Mouse (Mus musculus) heart, postnatal 0 days (tissue): ENCODE results near the gene D630045J12Rik. TPM values are rescaled to one million over a fixed set of nuclear protein-coding genes. Genes with fewer than 3 reads are reported as not detected.

Experiments used
- ATAC-seq: fragments of 200-750 bp; cut with Nextera tagmentation; 2 replicates; pipeline ENCODE4 v1.8.0; 2017; ENCODE audit warnings: low read depth, moderate number of reproducible peaks, moderate library complexity; ENCODE audit not compliant: insufficient read depth
- DNase-seq: peaks from one replicate; pipeline ENCODE4 v3.0.0-alpha.2; 2016; ENCODE audit warnings: low spot score
- H3K27ac ChIP-seq: fragments of 300-500 bp; sonication (generic); 2 replicates; pipeline ENCODE4 v1.5.1; 2014; ENCODE audit warnings: low read depth, mild to moderate bottlenecking
- H3K27me3 ChIP-seq: fragments of 300-500 bp; sonication (generic); 2 replicates; pipeline ENCODE4 v1.6.1; 2014; ENCODE audit warnings: low read length, mixed read lengths; ENCODE audit not compliant: control insufficient read depth, insufficient read depth
- H3K36me3 ChIP-seq: fragments of 300-500 bp; sonication (generic); replicated peaks from 2 replicates; pipeline ENCODE4 v1.6.1; 2014; ENCODE audit warnings: low read length, mixed read lengths; ENCODE audit not compliant: control insufficient read depth, insufficient read depth
- H3K4me1 ChIP-seq: fragments of 300-500 bp; sonication (generic); 2 replicates; pipeline ENCODE4 v1.6.1; 2014; ENCODE audit warnings: antibody characterized with exemption; ENCODE audit not compliant: control insufficient read depth, insufficient read depth
- H3K4me2 ChIP-seq: fragments of 300-500 bp; sonication (generic); 2 replicates; pipeline ENCODE4 v1.6.1; 2014; ENCODE audit warnings: low read depth, mild to moderate bottlenecking, low read length, moderate library complexity
- H3K4me3 ChIP-seq: fragments of 300-500 bp; sonication (generic); 2 replicates; pipeline ENCODE4 v1.5.1; 2014; ENCODE audit warnings: low read depth, low read length
- H3K9ac ChIP-seq: fragments of 300-500 bp; sonication (generic); replicated peaks from 2 replicates; pipeline ENCODE4 v1.6.1; 2014; ENCODE audit warnings: low read depth, low read length, mixed read lengths
- H3K9me3 ChIP-seq: fragments of 300-500 bp; sonication (generic); replicated peaks from 2 replicates; pipeline ENCODE4 v1.6.1; 2016; ENCODE audit warnings: low read length; ENCODE audit not compliant: control insufficient read depth
- CTCF ChIP-seq: IDR thresholded peaks from 2 replicates; pipeline ENCODE4 v1.5.1; 2016; ENCODE audit warnings: antibody characterized with exemption, control low read depth, low read depth
- EP300 ChIP-seq: IDR thresholded peaks from 2 replicates; pipeline ENCODE4 v1.6.1; 2016; ENCODE audit warnings: antibody characterized with exemption, low read depth
- WGBS: fragments of 180-500 bp; shearing (Covaris S2); extraction: QIAGEN DNeasy Blood & Tissue Kit; methylation state at CpG from one replicate; pipeline ENCODE4 v1.1.7; 2014; 5-methylcytosine and 5-hydroxymethylcytosine counted together
- polyA plus RNA-seq: library from polyadenylated mRNA; unstranded; fragments of >200 nt; fragmentation: Nextera tagmentation; extraction: Ambion mirVana; gene quantifications from 2 replicates; pipeline ENCODE4 v1.2.1, GENCODE M21; 2015
- total RNA-seq: library from RNA; depleted of rRNA; stranded (reverse); fragments of >200 nt; gene quantifications from 2 replicates; pipeline ENCODE4 v1.2.3, GENCODE M21; 2014; ENCODE audit warnings: low replicate concordance

D630045J12Rik gene
- total and polyA plus RNA-seq, 2 experiments from 2014 or later, result 0.29 to 2.8 TPM

GRCm38 (mm10) chr6:38231994-38232393, 21.8 kb downstream of the D630045J12Rik start:
- Histone ChIP-seq H3K4me3 (no peak overlapping the region), H3K9ac (no peak overlapping the region), H3K36me3 (no peaks in the 10 kb centered on the region), H3K4me2 (no peak overlapping the region), H3K4me1 (no peaks in the 10 kb centered on the region), H3K27ac (no peak overlapping the region), H3K27me3 (no peaks in the 10 kb centered on the region), H3K9me3 (0 out of 2 replicates have a peak, but pooled peaks cover 4% of the 10 kb centered on the region)
- ATAC-seq, result no peak; the same call in 1 of the 2 replicates
- DNase-seq, result no peak
- no peak for TF ChIP-seq CTCF
- no peak for TF ChIP-seq EP300
- WGBS, result 50% methylated on average over 4 of the region's 4 CpGs

GRCm38 (mm10) chr6:38224079-38224478, 29.7 kb downstream of the D630045J12Rik start:
- no peaks in the 10 kb centered on the region for H3K4me1 ChIP-seq
- no peak for DNase-seq
- no peak overlapping the region for H3K9ac ChIP-seq
- no peak; the same call in 1 of the 2 replicates for ATAC-seq
- H3K9me3 ChIP-seq, result 0 out of 2 replicates have a peak, but pooled peaks cover 4% of the 10 kb centered on the region
- WGBS, result 73% methylated on average over 1 of the region's 1 CpGs
- H3K36me3 ChIP-seq, result no peaks in the 10 kb centered on the region
- TF ChIP-seq EP300, result no peak
- no peak for TF ChIP-seq CTCF
- no peak overlapping the region for H3K27ac ChIP-seq
- no peaks in the 10 kb centered on the region for H3K27me3 ChIP-seq
- H3K4me2 ChIP-seq, result no peak overlapping the region
- no peak overlapping the region for H3K4me3 ChIP-seq

DNA sequence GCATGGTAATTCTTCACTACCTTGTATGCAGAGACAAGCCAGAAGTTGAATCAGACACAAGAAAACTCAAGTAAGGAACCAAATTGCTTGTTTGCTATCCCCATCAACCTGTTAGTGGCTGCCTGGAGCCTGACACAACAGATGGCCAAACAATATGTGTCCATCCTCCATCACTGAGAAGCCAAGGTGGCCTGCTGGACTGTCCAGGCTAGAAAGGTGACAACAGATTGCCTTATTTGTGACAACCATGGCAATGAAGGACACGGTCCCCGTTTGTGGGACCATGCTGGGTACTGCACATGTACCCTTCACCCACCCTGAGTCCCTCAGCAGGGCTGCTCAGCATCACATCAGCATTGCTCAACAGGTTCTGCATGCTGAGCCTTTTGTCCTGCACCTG, 34.5 kb downstream of the D630045J12Rik start:
- Histone ChIP-seq H3K36me3 (no peaks in the 10 kb centered on the region), H3K4me3 (no peak overlapping the region), H3K4me1 (no peaks in the 10 kb centered on the region), H3K9me3 (no peaks in the 10 kb centered on the region), H3K9ac (no peak overlapping the region), H3K4me2 (no peak overlapping the region), H3K27me3 (no peaks in the 10 kb centered on the region), H3K27ac (no peak overlapping the region)
- DNase-seq (no peak), ATAC-seq (no peak)
- WGBS, result 89% methylated on average over 2 of the region's 2 CpGs
- TF ChIP-seq CTCF (no peak), EP300 (no peak)

DNA sequence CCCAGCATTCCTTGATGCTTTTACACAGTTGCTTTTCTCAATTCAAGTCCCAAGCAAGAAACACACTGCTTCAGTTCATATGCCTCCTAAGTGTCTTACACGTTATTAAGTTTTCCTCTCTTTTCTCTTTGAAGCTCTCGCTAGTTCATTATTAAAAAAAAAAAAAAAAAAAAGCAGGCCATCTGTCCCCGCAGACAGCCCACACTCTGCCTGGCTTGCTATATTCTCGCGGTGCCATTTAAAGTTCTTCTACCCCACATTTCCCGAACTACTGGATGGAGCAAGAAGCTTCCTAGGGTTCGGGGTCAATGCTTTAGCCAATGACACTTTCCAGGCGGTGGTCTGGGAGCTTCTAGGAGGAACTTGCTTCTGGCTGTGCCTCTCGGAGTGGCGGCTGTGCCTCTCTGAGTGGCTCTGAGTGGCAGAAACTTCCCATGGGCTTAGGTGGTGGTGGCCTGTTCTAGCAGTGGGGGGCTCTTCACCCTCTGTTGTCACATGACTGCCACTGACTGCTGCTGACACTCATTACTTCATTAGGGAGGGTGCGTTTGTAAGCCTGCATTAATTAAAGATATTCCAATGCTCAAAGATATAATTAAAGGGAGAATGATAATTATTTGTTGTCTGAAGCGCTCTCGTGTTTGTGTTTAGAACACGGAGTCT, 38.2 kb downstream of the D630045J12Rik start:
- ATAC-seq, result no peak
- DNase-seq, result no peak
- Histone ChIP-seq H3K4me2 (no peak overlapping the region), H3K27me3 (no peaks in the 10 kb centered on the region), H3K9me3 (no peaks in the 10 kb centered on the region), H3K4me3 (no peak overlapping the region), H3K27ac (no peak overlapping the region), H3K9ac (no peak overlapping the region), H3K36me3 (no peaks in the 10 kb centered on the region), H3K4me1 (no peaks in the 10 kb centered on the region)
- no peak for TF ChIP-seq CTCF
- TF ChIP-seq EP300, result no peak
- 77% methylated on average over 14 of the region's 14 CpGs for WGBS

DNA sequence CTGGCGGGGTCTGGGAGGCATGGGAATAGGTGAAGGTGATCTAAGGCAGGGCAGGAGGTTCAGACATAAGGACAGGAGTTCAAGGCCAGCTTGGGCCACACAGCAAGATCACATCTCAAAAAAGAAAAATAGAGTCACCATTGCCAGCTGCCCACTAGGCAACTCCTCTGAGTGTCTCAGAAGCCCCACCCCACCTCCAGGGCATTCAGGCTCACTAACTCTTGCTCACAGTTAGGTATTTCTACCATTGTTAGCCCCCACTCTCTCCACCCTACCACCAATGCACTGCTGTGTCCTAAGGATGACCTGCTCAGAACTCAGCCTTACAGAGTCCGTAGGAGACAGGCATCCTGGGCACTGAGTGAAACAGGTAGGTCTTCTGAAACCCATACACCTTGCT, 46.2 kb downstream of the D630045J12Rik start:
- Histone ChIP-seq H3K4me2 (no peak overlapping the region), H3K4me1 (peaks cover 4% of the 10 kb centered on the region; the same call in 1 of the 2 replicates), H3K9ac (no peak overlapping the region), H3K36me3 (no peaks in the 10 kb centered on the region), H3K27me3 (no peaks in the 10 kb centered on the region), H3K9me3 (no peaks in the 10 kb centered on the region), H3K27ac (no peak overlapping the region), H3K4me3 (no peak overlapping the region)
- TF ChIP-seq EP300 (no peak), CTCF (no peak)
- ATAC-seq (no peak), DNase-seq (no peak)
- WGBS, result 68% methylated on average over 2 of the region's 2 CpGs
